Mouse (Mus musculus) midbrain, embryonic 16.5 days (tissue): Measurements from ENCODE around the gene Baz2b. TPM values are rescaled to one million over a fixed set of nuclear protein-coding genes. Genes with fewer than 3 reads are reported as not detected.
"Not testable (repeated sequence)": the region's sequence is repeated elsewhere in the genome, so short reads cannot be mapped to it uniquely, and the experiment has no call there.

Experiments
- ATAC-seq: fragments of 200-750 bp; cut with Nextera tagmentation; 2 replicates; pipeline ENCODE4 v1.8.0; 2017; ENCODE audit warnings: moderate TSS enrichment
- H3K27ac ChIP-seq: fragments of 300-500 bp; sonication (generic); 2 replicates; pipeline ENCODE4 v1.5.1; 2014; ENCODE audit warnings: mild to moderate bottlenecking, low read length, mixed read lengths
- H3K27me3 ChIP-seq: fragments of 300-500 bp; sonication (generic); 2 replicates; pipeline ENCODE4 v1.6.1; 2014; ENCODE audit warnings: low read depth, low read length, mixed read lengths; ENCODE audit not compliant: control insufficient read depth, insufficient read depth
- H3K36me3 ChIP-seq: fragments of 300-500 bp; sonication (generic); 2 replicates; pipeline ENCODE4 v1.6.1; 2014; ENCODE audit warnings: mild to moderate bottlenecking, low read length, moderate library complexity, mixed read lengths; ENCODE audit not compliant: control insufficient read depth, insufficient read depth
- H3K4me1 ChIP-seq: fragments of 300-500 bp; sonication (generic); 2 replicates; pipeline ENCODE4 v1.6.1; 2014; ENCODE audit warnings: mild to moderate bottlenecking, low read length, mixed read lengths; ENCODE audit not compliant: control insufficient read depth, insufficient read depth
- H3K4me2 ChIP-seq: fragments of 300-500 bp; sonication (generic); 2 replicates; pipeline ENCODE4 v1.6.1; 2014; ENCODE audit warnings: mild to moderate bottlenecking, low read length, mixed read lengths
- H3K4me3 ChIP-seq: fragments of 300-500 bp; sonication (generic); 2 replicates; pipeline ENCODE4 v1.5.1; 2014; ENCODE audit warnings: low read depth, mild to moderate bottlenecking, low read length, moderate library complexity, mixed read lengths
- H3K9ac ChIP-seq: fragments of 300-500 bp; sonication (generic); 2 replicates; pipeline ENCODE4 v1.6.1; 2014; ENCODE audit warnings: low read depth, low read length, mixed read lengths
- H3K9me3 ChIP-seq: fragments of 300-500 bp; sonication (generic); replicated peaks from 2 replicates; pipeline ENCODE4 v1.6.1; 2014; ENCODE audit warnings: mild to moderate bottlenecking, low read length, mixed read lengths; ENCODE audit not compliant: control insufficient read depth, poor library complexity, severe bottlenecking
- WGBS: fragments of 180-500 bp; shearing (Covaris S2); extraction: QIAGEN DNeasy Blood & Tissue Kit; methylation state at CpG from one replicate; pipeline ENCODE4 v1.1.7; 2014; 5-methylcytosine and 5-hydroxymethylcytosine counted together
- polyA plus RNA-seq: library from polyadenylated mRNA; unstranded; fragments of >200 nt; fragmentation: Nextera tagmentation; extraction: Ambion mirVana; gene quantifications from 2 replicates; pipeline ENCODE4 v1.2.1, GENCODE M21; 2015

The Baz2b gene
- polyA plus RNA-seq, 1 experiment from 2014 or later, result 75.3 TPM

DNA sequence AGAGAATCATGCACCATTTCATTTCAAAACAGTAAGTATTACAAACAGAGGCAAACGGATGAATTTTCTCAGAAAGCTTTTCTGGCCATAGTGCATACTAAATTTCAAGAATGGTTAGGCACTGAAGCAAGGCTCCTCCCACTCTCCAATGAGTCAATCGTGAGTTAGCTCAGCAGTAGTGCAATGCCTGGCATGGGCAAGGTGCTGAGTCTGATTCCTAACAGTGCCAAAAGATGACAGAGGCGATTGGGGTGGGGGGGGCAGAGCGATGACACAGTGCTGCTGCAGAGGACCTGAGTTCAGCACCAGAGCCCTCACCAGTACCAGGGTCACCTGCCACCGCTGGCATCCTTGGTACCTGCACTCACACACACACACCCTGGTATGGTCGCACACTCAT, 339.1 kb downstream of the Baz2b start:
- no peak overlapping the region for H3K27ac ChIP-seq
- no peak overlapping the region for H3K4me3 ChIP-seq
- H3K4me1 ChIP-seq, result no peaks in the 10 kb centered on the region
- 91% methylated on average over 6 of the region's 6 CpGs for WGBS
- H3K9me3 ChIP-seq, result no peaks in the 10 kb centered on the region
- ATAC-seq, result no peak
- no peaks in the 10 kb centered on the region for H3K36me3 ChIP-seq
- no peak overlapping the region for H3K4me2 ChIP-seq
- no peaks in the 10 kb centered on the region for H3K27me3 ChIP-seq
- H3K9ac ChIP-seq, result no peak overlapping the region

DNA sequence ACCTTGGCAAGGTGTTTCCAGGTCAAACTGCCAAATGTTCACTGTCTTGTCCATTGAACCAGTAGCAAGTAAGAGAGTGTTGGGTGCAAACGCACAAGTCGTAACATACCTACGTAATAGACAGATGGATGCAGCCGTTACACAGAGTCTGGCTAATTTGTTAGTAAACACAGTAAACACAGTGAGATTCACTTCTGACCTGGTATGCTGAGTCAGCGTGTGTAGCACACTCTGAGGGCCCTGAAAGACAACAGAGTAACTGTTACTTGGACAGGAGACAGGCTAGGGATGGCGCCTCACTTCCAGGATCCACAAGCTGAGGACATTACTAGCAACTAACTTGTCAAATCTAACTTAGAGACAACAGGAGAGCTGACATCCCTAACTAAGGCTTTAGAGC, 347.0 kb downstream of the Baz2b start:
- no peak for ATAC-seq
- no peaks in the 10 kb centered on the region for H3K9me3 ChIP-seq
- H3K4me2 ChIP-seq, result no peak overlapping the region
- H3K4me3 ChIP-seq, result no peak overlapping the region
- H3K27ac ChIP-seq, result no peak overlapping the region
- H3K27me3 ChIP-seq, result no peaks in the 10 kb centered on the region
- WGBS, result 91% methylated on average over 6 of the region's 6 CpGs
- H3K9ac ChIP-seq, result no peak overlapping the region
- no peaks in the 10 kb centered on the region for H3K36me3 ChIP-seq
- H3K4me1 ChIP-seq, result no peaks in the 10 kb centered on the region

DNA sequence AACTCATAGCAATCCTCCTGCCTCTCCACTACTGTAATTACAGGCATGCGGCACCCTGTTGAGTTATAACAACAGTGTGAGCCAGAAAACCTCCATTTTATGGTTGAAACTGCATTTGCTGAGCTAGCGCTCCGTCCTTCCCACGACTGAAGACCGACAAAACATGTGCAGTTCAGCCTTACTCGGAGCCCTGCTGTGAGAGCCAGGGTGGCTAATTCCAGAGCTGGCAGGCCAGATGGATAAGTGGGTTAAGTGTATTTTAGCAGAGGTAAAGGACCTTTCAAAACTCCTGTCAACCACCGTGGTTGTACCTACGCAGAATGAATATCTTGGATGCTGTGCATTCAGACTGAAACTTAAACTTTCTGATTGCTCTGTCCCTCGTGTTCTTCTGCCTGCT, 355.3 kb downstream of the Baz2b start:
- WGBS, result 75% methylated on average over 9 of the region's 9 CpGs
- H3K9ac ChIP-seq, result no peak overlapping the region
- H3K4me2 ChIP-seq, result no peak overlapping the region
- no peaks in the 10 kb centered on the region for H3K9me3 ChIP-seq
- ATAC-seq, result no peak
- no peaks in the 10 kb centered on the region for H3K4me1 ChIP-seq
- no peak overlapping the region for H3K4me3 ChIP-seq
- no peak overlapping the region for H3K27ac ChIP-seq
- H3K36me3 ChIP-seq, result no peaks in the 10 kb centered on the region
- H3K27me3 ChIP-seq, result no peaks in the 10 kb centered on the region

DNA sequence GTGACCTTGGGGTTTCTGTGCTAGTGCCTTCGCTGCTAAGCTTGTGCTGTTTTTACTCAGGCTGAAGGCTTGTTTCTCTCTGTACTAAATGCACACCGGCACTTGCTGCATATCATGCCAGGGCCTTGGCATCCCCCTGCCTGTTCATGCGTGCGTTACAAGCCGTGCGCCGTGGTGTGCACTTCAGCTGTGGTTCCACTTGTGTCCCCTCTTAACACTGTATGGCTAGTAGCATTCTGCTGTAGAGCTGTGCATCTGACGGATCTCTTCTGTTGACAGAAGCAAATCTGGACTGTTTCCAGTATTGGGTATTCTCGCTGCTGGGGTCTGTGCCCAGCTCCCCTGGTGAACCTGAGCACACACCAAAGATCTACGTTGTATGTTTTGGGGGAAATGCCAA, 356.1 kb downstream of the Baz2b start:
- WGBS, result 86% methylated on average over 10 of the region's 10 CpGs
- H3K27ac ChIP-seq, result no peak overlapping the region
- no peaks in the 10 kb centered on the region for H3K36me3 ChIP-seq
- no peaks in the 10 kb centered on the region for H3K4me1 ChIP-seq
- ATAC-seq, result no peak
- H3K4me2 ChIP-seq, result no peak overlapping the region
- H3K27me3 ChIP-seq, result no peaks in the 10 kb centered on the region
- H3K4me3 ChIP-seq, result no peak overlapping the region
- no peak overlapping the region for H3K9ac ChIP-seq
- no peaks in the 10 kb centered on the region for H3K9me3 ChIP-seq

DNA sequence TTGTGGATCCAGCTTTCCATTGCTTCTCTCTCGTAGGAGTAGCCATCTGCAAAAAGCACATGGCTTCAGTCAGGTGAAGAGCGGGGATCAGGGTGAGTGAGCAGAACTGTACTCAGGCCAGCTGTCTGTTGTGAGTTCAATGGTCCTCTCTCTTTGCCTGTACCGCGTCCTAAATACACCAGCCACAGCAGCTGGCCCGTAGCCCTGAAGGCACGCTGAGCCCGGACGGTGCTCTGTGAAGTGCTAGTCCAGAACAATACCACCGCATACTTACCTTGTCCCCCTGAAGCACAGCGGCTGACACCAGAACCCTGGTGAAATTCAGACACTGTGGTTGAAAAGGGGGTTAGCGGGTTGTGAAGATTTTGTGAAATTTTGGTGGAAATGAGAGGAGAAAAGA, 356.7 kb downstream of the Baz2b start:
- 73% methylated on average over 11 of the region's 11 CpGs for WGBS
- no peak overlapping the region for H3K4me3 ChIP-seq
- H3K27me3 ChIP-seq, result no peaks in the 10 kb centered on the region
- H3K4me1 ChIP-seq, result no peaks in the 10 kb centered on the region
- H3K36me3 ChIP-seq, result no peaks in the 10 kb centered on the region
- H3K4me2 ChIP-seq, result no peak overlapping the region
- H3K9me3 ChIP-seq, result no peaks in the 10 kb centered on the region
- H3K27ac ChIP-seq, result no peak overlapping the region
- no peak overlapping the region for H3K9ac ChIP-seq
- no peak for ATAC-seq

DNA sequence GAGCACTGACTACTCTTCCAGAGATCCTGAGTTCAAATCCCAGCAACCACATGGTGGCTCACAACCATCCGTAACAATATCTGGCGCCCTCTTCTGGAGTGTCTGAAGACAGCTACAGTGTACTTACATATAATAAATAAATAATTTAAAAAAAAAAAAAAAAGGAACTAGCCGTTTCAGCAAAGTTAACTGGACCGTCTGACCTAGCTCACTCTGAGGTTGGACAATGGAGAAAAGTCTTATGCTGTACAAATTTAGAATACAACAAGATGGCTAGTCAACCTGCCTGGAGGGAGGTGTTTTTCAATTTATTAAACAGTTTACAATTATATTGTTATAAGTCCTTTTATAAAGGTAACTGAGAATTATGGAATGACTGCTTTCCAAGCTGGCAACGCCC, 357.8 kb downstream of the Baz2b start:
- 90% methylated on average over 3 of the region's 5 CpGs for WGBS
- ATAC-seq, H3K4me3 ChIP-seq, H3K36me3 ChIP-seq, H3K4me1 ChIP-seq, H3K4me2 ChIP-seq, H3K27me3 ChIP-seq, H3K9ac ChIP-seq, H3K9me3 ChIP-seq, H3K27ac ChIP-seq: not testable (repeated sequence)

Other genes starting within 250 kb of the Baz2b start
- 94.7 and 97.3 TPM in 2 replicates for gene March7, start within 50 bp of the Baz2b start, polyA plus RNA-seq
- gene Cd302, start 74.6 kb upstream of the Baz2b start, polyA plus RNA-seq, result 11.2 and 12.3 TPM in 2 replicates
- 1.6 TPM in 2 replicates for gene Ly75, start 173.5 kb upstream of the Baz2b start, polyA plus RNA-seq